Mouse (Mus musculus): ENCODE measurements around the gene Sec14l1. TPM values are rescaled to one million over a fixed set of nuclear protein-coding genes. Genes with fewer than 3 reads are reported as not detected.

The Sec14l1 gene
- polyA plus RNA-seq, 1 experiment: 190 TPM

- Histone ChIP-seq H3K4me1 (ENCODE audit: control insufficient read depth, insufficient read depth, low read length) (no peaks in the 10 kb centered on the region), H3K4me3 (ENCODE audit: insufficient read depth, low read length) (no peak overlapping the region), H3K27ac (ENCODE audit: insufficient read depth, low read length) (no peak overlapping the region)
- TF ChIP-seq POLR2A (IDR thresholded peaks at IDR 0.05; ENCODE audit: extremely low read depth, insufficient read depth, low read length) (no peak), CTCF (IDR thresholded peaks at IDR 0.05; ENCODE audit: extremely low read depth, insufficient read depth, low read length) (no peak)
Measured at GRCm38 (mm10) chr11:117204606-117205005, 89.6 kb downstream of the Sec14l1 start.

GRCm38 (mm10) chr11:117205042-117205441 is 90.1 kb downstream of the Sec14l1 start:
- Histone ChIP-seq H3K27ac (ENCODE audit: insufficient read depth, low read length) (no peak overlapping the region), H3K4me3 (ENCODE audit: insufficient read depth, low read length) (no peak overlapping the region), H3K4me1 (ENCODE audit: control insufficient read depth, insufficient read depth, low read length) (no peaks in the 10 kb centered on the region)
- TF ChIP-seq CTCF (IDR thresholded peaks at IDR 0.05; ENCODE audit: extremely low read depth, insufficient read depth, low read length): no peak

- no peak overlapping the region for H3K4me3 ChIP-seq (ENCODE audit: insufficient read depth, low read length)
Measured at GRCm38 (mm10) chr11:117205447-117205846, 90.5 kb downstream of the Sec14l1 start.

GRCm38 (mm10) chr11:117207436-117207835 is 92.5 kb downstream of the Sec14l1 start:
- no peak for TF ChIP-seq POLR2A (IDR thresholded peaks at IDR 0.05; ENCODE audit: extremely low read depth, insufficient read depth, low read length)
- H3K27ac ChIP-seq (ENCODE audit: insufficient read depth, low read length): no peak overlapping the region
- H3K4me3 ChIP-seq (ENCODE audit: insufficient read depth, low read length): no peak overlapping the region
- no peaks in the 10 kb centered on the region for H3K4me1 ChIP-seq (ENCODE audit: control insufficient read depth, insufficient read depth, low read length)

More at GRCm38 (mm10) chr11:117205447-117205846, 90.5 kb downstream of the Sec14l1 start:
- TF ChIP-seq POLR2A (IDR thresholded peaks at IDR 0.05; ENCODE audit: extremely low read depth, insufficient read depth, low read length): no peak
- TF ChIP-seq CTCF (IDR thresholded peaks at IDR 0.05; ENCODE audit: extremely low read depth, insufficient read depth, low read length): no peak
- Histone ChIP-seq H3K4me1 (ENCODE audit: control insufficient read depth, insufficient read depth, low read length) (no peaks in the 10 kb centered on the region), H3K27ac (ENCODE audit: insufficient read depth, low read length) (no peak overlapping the region)

GRCm38 (mm10) chr11:117208151-117208673 is 93.2 kb downstream of the Sec14l1 start:
- Histone ChIP-seq H3K27ac (ENCODE audit: insufficient read depth, low read length) (no peak overlapping the region), H3K4me3 (ENCODE audit: insufficient read depth, low read length) (no peak overlapping the region), H3K4me1 (ENCODE audit: control insufficient read depth, insufficient read depth, low read length) (no peaks in the 10 kb centered on the region)
- TF ChIP-seq POLR2A (IDR thresholded peaks at IDR 0.05; ENCODE audit: extremely low read depth, insufficient read depth, low read length): no peak
- TF ChIP-seq CTCF (IDR thresholded peaks at IDR 0.05; ENCODE audit: extremely low read depth, insufficient read depth, low read length): no peak

Other genes with a start within 250 kb of the Sec14l1 start
- gene Mgat5b, start 196.3 kb upstream of the Sec14l1 start, polyA plus RNA-seq (2012; rRNA removed): 56.9 and 62.1 TPM in 2 replicates
- 34.6 and 36.9 TPM in 2 replicates for gene Sept9, start 84.5 kb downstream of the Sec14l1 start, polyA plus RNA-seq (2012; rRNA removed)